Mouse (Mus musculus) kidney, adult 2 months (tissue): Measurements from ENCODE around the gene Atad5.

Experiments
- CTCF ChIP-seq: fragments of 200-500 bp; conservative IDR thresholded peaks from 2 replicates; pipeline ENCODE4 v1.5.1; 2011; ENCODE audit warnings: low read depth, mild to moderate bottlenecking, control low read depth, low read length, moderate library complexity, mixed read lengths; ENCODE audit not compliant: insufficient read depth, insufficient read length
- POLR2A ChIP-seq: fragments of 200-500 bp; IDR thresholded peaks from one replicate; pipeline ENCODE4 v1.6.1; 2011; ENCODE audit warnings: low read depth, low read length, control low read depth

DNA sequence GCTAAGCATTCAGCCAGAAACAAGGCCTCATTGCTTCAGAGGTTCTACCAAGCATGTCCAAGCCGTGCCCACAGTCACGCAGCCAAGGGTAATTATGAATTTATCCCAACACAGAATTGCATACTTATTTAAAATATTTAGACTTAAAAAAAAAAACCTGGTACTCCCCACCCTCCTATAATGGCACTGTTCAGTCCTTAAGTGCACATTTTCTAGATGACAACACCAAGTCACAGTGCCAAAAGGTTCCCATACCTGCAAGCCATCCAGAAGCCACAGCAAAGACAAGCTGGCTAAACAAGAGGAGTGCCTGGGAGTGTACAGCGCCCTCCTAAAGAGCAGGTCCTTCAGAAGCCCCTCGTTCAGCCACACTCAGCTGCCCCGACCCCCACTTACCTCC is 36.0 kb upstream of the Atad5 start:
- no peak for TF ChIP-seq POLR2A
- TF ChIP-seq CTCF: no peak
